ENCODE assay signal across 18 mouse cellular contexts in genomic region chr9:47572132-47572531, GRCm38 (mm10). TPM values are rescaled to one million over a fixed set of nuclear protein-coding genes. Genes with fewer than 3 reads are reported as not detected.
"Had no signal": no experiment of that assay in that cellular context is flagged by ENCODE, and none has a peak within 500 bp of the region (broad histone marks: within the 10 kb centered on the region; RNA-seq: fewer than 3 reads in every experiment).

No protein-coding gene starts in this region.

- H3K4me3 ChIP-seq: liver, embryonic 13.5 days; neural tube, embryonic 12.5 days; neural tube, embryonic 15.5 days; stomach, embryonic 15.5 days had no signal

- H3K27ac ChIP-seq: liver, embryonic 13.5 days; neural tube, embryonic 12.5 days; neural tube, embryonic 15.5 days; stomach, embryonic 15.5 days had no signal

- H3K4me2 ChIP-seq: liver, embryonic 13.5 days; midbrain, embryonic 11.5 days; neural tube, embryonic 12.5 days; neural tube, embryonic 15.5 days; stomach, embryonic 15.5 days had no signal

- DNase-seq: kidney, postnatal 10 days; kidney, postnatal 36 days; liver, embryonic 13.5 days; lung, adult 2 months; lung, postnatal 14 days; lung, postnatal 4 days; midbrain, embryonic 14.5 days; right cerebral cortex, adult 18-20 months; right cerebral cortex, postnatal 14 days; right cerebral cortex, postnatal 4 days; thymus, adult 2 months; thymus, postnatal 14 days; thymus, postnatal 4 days had no signal

- H3K36me3 ChIP-seq: liver, embryonic 13.5 days; neural tube, embryonic 12.5 days; neural tube, embryonic 15.5 days; stomach, embryonic 15.5 days had no signal

- H3K27me3 ChIP-seq: liver, embryonic 13.5 days; neural tube, embryonic 12.5 days; neural tube, embryonic 15.5 days; stomach, embryonic 15.5 days had no signal

- H3K9ac ChIP-seq: liver, embryonic 13.5 days; neural tube, embryonic 12.5 days; neural tube, embryonic 15.5 days; stomach, embryonic 15.5 days had no signal

- H3K9me3 ChIP-seq: liver, embryonic 13.5 days; neural tube, embryonic 12.5 days; neural tube, embryonic 15.5 days; stomach, embryonic 15.5 days had no signal

RNA-seq across cellular contexts. Expression of gene Cadm1, which starts 42.2 kb away (rescaled TPM):
- total RNA-seq: megakaryocyte-erythroid progenitor cell, adult 5-6 weeks had no signal
